Mouse (Mus musculus) E14TG2a.4 (cell line): ENCODE data around the gene Thap4.

Experiments used
- H3K27me3 ChIP-seq: 2 replicates; pipeline ENCODE4 v1.6.1; 2014; ENCODE audit warnings: low read length, control low read depth; ENCODE audit not compliant: insufficient read depth
- H3K36me3 ChIP-seq: 2 replicates; pipeline ENCODE4 v1.6.1; 2014; ENCODE audit warnings: low read length, control low read depth; ENCODE audit not compliant: insufficient read depth
- H3K4me1 ChIP-seq: replicated peaks from 2 replicates; pipeline ENCODE4 v1.6.1; 2014; ENCODE audit warnings: low read depth, low read length, control low read depth
- H3K4me3 ChIP-seq: replicated peaks from 2 replicates; pipeline ENCODE4 v1.5.1; 2014; ENCODE audit warnings: mild to moderate bottlenecking, low read length
- H3K9me3 ChIP-seq: 2 replicates; pipeline ENCODE4 v1.6.1; 2014; ENCODE audit warnings: low read length, control low read depth
- CTCF ChIP-seq: conservative IDR thresholded peaks from 2 replicates; pipeline ENCODE4 v1.5.1; 2014; ENCODE audit warnings: low read length
- NANOG ChIP-seq: IDR thresholded peaks from 2 replicates; pipeline ENCODE4 v1.6.1; 2014; ENCODE audit warnings: borderline replicate concordance, low read length, mixed read lengths
- POU5F1 ChIP-seq: IDR thresholded peaks from 2 replicates; pipeline ENCODE4 v1.6.1; 2014; ENCODE audit warnings: low read length, borderline replicate concordance

The Thap4 gene

DNA sequence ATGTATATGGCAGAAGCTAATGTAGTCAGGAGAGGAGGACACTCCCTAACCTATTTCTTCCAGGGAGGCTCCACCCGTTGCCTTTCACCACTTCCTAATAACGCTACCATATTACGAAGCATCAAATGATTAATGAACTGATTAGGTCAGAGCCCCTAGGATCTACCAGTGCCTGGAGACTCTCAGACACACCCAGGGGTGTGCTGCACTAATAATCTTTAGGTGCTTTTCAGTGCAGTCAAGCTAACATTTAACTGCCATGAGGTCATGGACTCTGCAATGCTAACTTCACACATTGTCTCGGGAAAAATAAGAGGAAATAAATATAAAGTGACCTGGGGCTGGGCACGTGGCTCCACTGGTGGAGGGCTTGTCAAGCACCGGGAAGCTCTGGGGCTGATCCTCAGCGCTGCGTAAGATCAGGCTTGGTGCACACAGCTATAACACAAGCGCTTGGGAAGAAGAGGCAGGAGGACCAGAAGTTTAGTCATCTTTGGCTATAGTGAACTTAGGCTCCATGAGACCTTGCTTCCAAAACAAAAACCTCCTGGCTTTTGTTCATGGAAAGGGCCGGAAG is 51.1 kb downstream of the Thap4 start:
- no peaks in the 10 kb centered on the region for H3K9me3 ChIP-seq
- H3K27me3 ChIP-seq: no peaks in the 10 kb centered on the region
- no peak overlapping the region for H3K4me3 ChIP-seq
- peaks cover 27% of the 10 kb centered on the region for H3K4me1 ChIP-seq
- H3K36me3 ChIP-seq: peaks cover 38% of the 10 kb centered on the region
- TF ChIP-seq CTCF: no peak
- no peak for TF ChIP-seq NANOG
- TF ChIP-seq POU5F1: no peak

DNA sequence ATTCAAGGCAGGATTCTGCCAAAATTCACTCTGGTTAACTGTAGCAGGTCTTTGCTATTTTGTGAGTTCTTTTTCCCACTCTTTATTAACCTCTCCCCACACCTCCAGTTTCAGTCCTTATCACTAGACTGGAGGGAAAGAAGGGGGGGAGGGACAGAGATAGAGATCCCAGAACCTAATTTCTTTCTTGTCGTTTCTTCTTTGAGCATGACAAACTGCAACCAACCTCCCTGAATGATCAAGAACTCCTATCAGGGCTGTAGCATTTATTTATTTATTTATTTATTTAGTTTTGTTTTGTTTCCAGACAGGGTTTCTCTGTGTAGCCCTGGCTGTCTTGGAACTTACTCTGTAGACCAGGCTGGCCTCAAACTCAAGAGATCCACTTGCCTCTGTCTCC is 52.6 kb downstream of the Thap4 start:
- H3K36me3 ChIP-seq: peaks cover 37% of the 10 kb centered on the region
- H3K9me3 ChIP-seq: no peaks in the 10 kb centered on the region
- no peaks in the 10 kb centered on the region for H3K27me3 ChIP-seq
- TF ChIP-seq CTCF: no peak
- TF ChIP-seq NANOG: no peak
- no peak for TF ChIP-seq POU5F1
- H3K4me1 ChIP-seq: peaks cover 27% of the 10 kb centered on the region
- H3K4me3 ChIP-seq: no peak overlapping the region

DNA sequence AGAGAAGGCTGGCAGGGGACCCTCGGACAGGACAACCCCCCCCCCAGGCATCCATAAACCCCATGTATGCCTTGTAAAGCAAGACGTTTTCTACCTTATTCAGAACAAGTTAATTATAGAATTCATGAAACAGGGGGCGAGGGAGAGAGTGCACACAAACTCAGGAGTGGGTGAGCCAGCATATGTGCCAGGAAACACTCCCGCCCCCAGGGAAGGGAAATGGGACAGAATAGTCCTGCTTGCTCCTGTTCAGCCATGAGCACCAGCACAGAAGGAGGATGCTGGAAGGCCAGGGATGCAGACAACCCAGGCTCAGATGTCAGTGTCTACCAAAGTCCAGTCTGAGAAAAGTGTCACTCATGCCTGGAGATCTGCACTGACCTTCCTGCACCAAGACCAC is 55.5 kb downstream of the Thap4 start:
- Histone ChIP-seq H3K4me1 (peaks cover 18% of the 10 kb centered on the region), H3K9me3 (no peaks in the 10 kb centered on the region), H3K27me3 (no peaks in the 10 kb centered on the region), H3K4me3 (no peak overlapping the region), H3K36me3 (peaks cover 30% of the 10 kb centered on the region)
- TF ChIP-seq NANOG (no peak), CTCF (no peak), POU5F1 (no peak)

DNA sequence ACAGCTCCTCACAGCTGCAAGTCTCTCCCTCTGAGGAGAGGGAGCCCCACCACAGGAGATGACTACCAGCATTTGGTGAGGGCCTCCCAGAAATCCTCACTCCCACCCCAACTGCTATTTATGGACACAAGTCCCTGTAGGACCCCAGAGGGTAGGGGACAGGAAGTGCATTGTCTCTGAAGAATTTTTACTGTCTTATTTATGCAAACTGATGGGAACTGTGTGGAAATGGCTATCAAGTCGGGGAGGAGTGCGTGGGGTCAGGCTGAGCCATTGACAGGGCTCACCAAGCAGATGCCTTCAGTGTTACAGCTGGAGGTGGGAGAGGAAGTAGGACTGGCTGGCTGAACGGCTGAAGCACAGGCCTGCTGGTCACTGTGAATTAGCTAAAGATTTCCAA is 57.3 kb downstream of the Thap4 start:
- Histone ChIP-seq H3K36me3 (peaks cover 16% of the 10 kb centered on the region), H3K4me3 (no peak overlapping the region), H3K27me3 (no peaks in the 10 kb centered on the region), H3K4me1 (peaks cover 17% of the 10 kb centered on the region), H3K9me3 (no peaks in the 10 kb centered on the region)
- TF ChIP-seq POU5F1: no peak
- TF ChIP-seq CTCF: no peak
- TF ChIP-seq NANOG: no peak

DNA sequence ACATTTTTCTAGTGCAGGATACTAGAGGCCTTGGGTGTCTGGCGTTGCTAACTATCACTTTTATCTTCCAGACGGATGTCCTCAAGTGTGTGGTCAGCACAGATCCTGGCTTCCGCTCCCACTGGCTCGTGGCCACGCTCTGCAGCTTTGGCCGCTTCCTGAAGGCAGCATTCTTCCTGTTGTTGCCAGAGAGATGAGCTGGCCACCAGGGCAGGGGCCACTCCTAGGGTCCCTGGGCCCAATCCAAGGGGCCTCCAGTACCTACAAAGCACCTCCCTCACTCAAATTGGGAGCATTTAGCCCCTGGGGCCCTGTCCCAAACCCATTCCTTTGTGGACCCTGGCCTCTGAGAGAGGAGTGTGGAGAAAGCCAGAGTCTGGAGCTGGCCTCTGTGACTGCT is 59.7 kb downstream of the Thap4 start:
- Histone ChIP-seq H3K4me3 (no peak overlapping the region), H3K36me3 (peaks cover 35% of the 10 kb centered on the region), H3K4me1 (peaks cover 17% of the 10 kb centered on the region), H3K27me3 (no peaks in the 10 kb centered on the region), H3K9me3 (no peaks in the 10 kb centered on the region)
- TF ChIP-seq POU5F1 (no peak), NANOG (no peak), CTCF (no peak)

DNA sequence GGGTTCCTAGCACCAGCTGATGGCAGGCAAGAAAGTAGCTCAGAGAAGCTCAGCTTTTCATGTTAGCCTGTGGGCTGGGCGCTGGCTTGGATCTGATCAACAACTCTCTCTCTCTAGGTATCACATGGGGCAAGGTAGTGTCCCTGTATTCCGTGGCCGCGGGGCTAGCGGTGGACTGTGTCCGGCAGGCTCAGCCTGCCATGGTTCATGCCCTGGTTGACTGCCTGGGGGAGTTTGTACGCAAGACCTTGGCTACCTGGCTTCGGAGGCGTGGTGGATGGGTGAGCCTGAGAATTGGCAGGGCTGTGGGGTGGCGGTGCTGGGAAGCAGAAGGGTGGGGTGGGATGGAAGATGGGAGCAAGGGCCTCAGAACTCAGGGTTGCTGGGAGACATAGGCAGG is 60.7 kb downstream of the Thap4 start:
- Histone ChIP-seq H3K27me3 (no peaks in the 10 kb centered on the region), H3K36me3 (peaks cover 40% of the 10 kb centered on the region), H3K9me3 (no peaks in the 10 kb centered on the region), H3K4me3 (peak overlapping the region; percentile 39; the same call in 1 of the 2 replicates), H3K4me1 (peaks cover 20% of the 10 kb centered on the region)
- TF ChIP-seq CTCF (no peak), POU5F1 (no peak), NANOG (no peak)

DNA sequence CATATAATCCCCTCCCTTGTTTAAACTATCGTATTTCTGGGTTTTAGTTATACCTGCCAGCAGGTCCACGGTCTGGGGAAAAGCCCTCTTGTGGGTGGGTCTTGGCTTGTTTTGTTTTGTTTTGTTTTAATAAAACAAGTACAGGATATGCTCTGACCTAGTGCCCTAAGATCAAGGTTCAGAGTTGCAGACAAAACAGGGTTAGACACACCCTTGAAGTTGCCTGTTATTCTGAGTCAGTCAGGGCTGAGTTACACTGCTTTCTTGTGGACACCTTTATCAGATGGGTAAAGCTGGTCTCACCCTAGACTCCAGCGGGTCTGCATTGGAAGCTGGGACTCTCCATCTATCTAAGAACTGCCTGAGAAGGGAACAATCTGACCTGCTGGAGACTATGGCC is 61.2 kb downstream of the Thap4 start:
- H3K4me3 ChIP-seq: peak overlapping the region; percentile 39; the same call in 1 of the 2 replicates
- H3K4me1 ChIP-seq: peaks cover 25% of the 10 kb centered on the region
- no peak for TF ChIP-seq CTCF
- no peak for TF ChIP-seq NANOG
- TF ChIP-seq POU5F1: no peak
- no peaks in the 10 kb centered on the region for H3K27me3 ChIP-seq
- no peaks in the 10 kb centered on the region for H3K9me3 ChIP-seq
- peaks cover 41% of the 10 kb centered on the region for H3K36me3 ChIP-seq

DNA sequence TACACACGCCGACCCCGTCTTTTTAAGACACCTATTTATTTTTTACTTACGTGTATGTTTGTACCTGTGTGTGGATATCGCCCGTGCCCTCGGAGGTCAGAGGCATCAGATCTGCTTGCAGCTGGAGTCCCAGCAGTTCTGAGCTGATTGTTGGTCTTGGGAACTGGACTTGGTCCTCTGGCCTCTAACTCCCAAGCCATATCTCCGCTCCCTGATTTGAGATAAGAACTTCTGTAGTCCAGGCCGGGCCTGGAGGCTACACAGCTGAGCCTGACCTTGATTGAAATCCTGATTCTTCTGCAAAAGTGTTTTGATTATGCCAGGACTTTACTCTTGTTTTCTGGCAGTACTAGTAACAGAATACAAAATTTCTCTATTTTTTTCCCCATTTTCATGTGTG is 61.9 kb downstream of the Thap4 start:
- Histone ChIP-seq H3K4me1 (peaks cover 32% of the 10 kb centered on the region), H3K4me3 (no peak overlapping the region), H3K9me3 (no peaks in the 10 kb centered on the region), H3K36me3 (peaks cover 41% of the 10 kb centered on the region), H3K27me3 (peaks cover 3% of the 10 kb centered on the region)
- TF ChIP-seq NANOG (no peak), POU5F1 (no peak), CTCF (no peak)

DNA sequence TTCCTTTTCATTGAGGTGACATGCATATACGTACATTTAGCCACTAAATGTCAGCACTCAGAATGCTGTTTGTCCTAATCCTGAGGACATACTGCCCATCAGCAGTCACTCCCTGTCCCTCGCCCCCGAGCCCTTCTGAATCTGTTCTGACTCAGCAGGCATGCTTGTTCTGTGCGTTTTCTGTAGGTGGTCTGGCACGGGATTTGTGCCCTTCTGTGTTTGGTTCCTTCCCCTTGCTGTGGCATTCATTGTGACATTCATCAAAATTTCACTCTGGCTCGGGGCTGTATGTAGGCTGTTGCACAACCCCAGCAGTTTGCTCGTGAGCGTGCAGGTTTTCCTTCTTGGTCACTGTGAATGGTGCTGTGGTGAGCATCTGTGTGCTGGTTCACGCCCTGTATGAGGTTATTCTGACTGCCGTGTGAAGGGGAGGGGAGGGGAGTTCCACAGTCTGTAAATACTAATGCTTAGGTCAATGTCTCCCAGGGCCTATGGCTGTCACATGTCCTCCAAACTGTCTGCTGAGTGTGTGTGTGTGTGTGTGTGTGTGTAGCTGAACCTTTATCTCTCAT is 62.8 kb downstream of the Thap4 start:
- no peak for TF ChIP-seq CTCF
- TF ChIP-seq POU5F1: no peak
- no peak for TF ChIP-seq NANOG
- Histone ChIP-seq H3K9me3 (no peaks in the 10 kb centered on the region), H3K36me3 (peaks cover 45% of the 10 kb centered on the region), H3K27me3 (peaks cover 12% of the 10 kb centered on the region), H3K4me3 (no peak overlapping the region), H3K4me1 (peaks cover 41% of the 10 kb centered on the region)
